Mouse (Mus musculus): Measurements from ENCODE around the gene Xrcc6. TPM values are rescaled to one million over a fixed set of nuclear protein-coding genes. Genes with fewer than 3 reads are reported as not detected.
A peak's percentile ranks its signal among the peaks of the same experiment; 100 is the strongest.

Gene Xrcc6
- total RNA-seq, 1 experiment from 2014 or later: 102 TPM

DNA sequence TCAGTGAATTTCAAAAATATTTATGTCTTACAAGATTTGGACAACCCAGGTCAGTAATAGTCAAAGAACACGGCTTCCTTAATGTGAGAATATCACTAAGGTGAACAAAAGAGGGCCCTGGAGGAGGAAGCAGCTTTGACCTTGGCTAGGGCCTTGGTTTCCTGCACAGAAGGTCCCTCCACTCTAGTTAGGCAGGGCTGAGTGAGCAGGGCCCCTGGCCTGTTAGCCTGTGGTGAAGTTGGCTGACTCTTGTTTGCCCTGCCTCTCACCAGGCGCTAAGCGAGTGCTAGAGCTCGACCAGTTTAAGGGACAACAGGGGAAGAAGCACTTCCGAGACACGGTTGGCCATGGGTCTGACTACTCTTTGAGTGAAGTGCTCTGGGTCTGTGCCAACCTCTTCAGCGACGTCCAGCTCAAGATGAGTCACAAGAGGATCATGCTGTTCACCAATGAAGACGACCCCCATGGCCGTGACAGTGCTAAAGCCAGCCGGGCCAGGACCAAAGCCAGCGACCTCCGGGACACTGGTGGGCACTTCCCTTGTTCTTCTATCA is 35.0 kb downstream of the Xrcc6 start:
- peak; percentile 61 for DNase-seq

DNA sequence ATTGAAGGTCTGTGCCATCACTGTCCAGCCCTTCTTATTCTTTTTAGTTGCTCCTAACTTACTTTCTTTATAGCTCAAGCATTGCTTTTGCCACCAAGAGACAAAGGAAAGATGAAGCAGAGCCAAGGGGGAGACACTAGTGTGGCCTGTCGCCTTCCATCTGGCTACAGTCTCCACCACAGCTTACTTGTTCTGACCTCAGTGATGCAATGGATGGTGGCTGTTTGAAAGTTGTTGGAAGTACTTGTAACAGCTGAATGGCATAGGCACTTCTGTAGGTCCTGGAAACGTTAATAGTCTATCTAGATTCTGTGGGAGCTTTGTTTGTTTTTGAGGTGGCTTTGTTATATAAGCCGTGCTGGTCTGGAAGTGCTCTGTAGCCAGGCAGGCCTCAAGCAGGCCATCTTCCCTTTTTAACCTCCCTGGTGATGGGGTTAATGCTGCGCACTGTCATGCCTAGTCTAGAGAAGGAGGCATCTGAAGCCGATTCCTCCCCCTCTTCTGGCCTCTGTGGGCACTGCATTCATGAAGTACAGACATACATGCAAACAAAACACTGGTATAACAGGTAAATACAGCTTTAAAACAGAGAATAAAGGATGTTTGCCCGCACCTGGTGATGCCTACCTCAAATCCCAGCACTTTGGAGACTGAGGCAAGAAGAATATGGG is 36.5 kb downstream of the Xrcc6 start:
- no peak for DNase-seq

DNA sequence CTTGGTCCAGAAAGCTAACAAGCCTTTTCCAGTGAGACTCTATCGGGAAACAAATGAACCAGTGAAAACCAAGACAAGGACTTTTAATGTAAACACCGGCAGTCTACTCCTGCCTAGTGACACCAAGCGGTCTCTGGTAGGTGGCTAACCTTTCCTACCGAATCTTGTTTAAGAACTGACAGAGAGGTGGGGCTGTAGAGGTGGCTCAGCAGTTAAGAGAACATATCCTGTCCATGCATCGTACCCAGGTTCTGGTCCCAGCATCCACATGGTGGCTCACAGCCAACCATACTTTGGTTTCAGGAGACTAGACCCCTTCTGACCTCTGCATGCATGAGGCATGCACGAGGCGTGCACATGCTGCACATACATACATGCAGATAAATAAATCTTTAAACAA is 39.6 kb downstream of the Xrcc6 start:
- DNase-seq: no peak

DNA sequence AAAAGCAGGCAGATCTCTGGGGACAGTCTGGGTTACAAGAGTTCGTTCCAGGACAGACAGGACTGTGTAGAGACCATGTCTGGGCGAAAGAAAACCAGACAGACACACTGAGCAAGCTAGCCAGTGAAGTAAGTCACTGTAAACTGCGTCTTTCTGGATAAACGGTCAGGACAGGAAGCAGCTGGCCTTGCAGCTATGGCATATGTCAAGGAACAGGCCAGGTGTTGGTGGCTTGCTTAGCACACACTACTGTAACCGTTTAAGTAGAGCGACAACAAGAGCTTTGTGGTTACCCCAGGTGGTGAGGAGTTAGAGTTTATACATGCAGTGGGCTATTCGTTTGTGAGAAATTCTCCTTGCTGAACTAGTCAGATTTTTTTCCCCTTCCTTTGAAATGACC is 40.1 kb downstream of the Xrcc6 start:
- DNase-seq: no peak

DNA sequence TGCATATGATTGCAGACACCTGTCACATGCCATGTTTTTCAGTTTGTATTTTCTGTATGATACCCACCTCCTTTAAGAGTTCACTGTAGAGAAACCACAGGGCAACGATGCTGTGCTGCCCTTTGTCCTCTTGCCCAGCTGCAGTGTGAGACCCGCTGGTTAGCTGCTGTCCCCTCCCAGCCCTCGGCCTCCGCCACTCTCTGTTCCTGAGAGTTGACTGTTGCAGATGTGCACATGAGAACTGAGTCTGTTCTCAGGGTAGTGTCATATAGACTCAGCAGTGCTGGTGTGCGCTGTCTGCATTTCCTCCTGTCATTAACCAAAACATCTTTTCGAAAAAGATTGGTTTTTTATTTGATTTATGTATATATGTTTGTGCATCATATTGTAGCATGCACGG is 44.8 kb downstream of the Xrcc6 start:
- DNase-seq: no peak

DNA sequence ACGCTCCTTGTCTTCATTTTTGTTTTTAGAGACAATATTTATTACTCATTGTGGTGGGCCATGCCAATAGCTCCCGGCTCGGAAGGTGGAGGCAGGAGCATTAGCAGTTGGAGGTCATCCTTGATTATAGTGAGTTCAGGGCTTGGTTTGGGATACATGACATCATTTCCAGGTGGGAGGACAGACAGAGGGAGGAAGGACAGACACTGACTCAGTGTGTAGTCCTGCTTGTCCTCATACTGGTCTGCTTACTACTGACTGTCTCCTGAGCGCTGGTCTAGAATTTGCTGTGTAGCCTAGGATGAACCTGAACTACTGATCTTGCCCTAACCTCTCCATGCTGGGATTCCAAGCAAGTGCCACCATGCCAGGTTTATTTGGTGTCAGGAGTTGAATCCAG is 46.1 kb downstream of the Xrcc6 start, which contains the start of gene Desi1:
Gene Desi1, minus strand, starts transcription at position 101 of the 400 bp plus-strand sequence.
- DNase-seq: no peak

DNA sequence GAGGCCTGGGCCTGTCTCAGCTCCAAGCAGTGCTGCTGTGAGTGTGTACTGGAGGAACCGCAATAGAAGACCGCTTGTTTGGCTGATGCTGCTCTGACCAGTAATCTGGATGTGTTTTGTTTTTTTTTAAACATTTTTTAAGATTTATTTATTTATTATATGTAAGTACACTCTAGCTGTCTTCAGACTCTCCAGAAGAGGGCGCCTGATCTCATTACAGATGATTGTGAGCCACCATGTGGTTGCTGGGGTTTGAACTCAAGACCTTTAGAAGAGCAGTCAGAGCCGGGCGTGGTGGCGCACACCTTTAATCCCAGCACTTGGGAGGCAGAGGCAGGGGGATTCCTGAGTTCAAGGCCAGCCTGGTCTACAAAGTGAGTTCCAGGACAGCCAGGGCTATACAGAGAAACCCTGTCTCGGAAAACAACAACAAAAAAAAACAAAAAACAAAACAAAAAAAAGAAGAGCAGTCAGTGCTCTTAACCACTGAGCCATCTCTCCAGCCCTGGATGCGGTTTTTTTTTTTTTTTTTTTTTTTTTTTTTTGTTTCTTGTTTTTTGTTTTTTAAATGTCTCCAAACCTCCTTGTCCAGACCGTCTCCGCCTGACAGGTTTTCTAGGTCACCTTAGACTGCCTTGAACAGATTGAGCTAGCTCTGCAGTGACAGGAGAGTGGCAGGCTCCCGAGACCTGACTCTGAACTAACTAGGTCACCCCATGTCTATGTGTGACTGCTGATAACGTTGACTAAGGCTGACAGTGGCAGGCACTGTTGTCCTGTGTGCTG is 48.5 kb downstream of the Xrcc6 start:
- no peak for DNase-seq

DNA sequence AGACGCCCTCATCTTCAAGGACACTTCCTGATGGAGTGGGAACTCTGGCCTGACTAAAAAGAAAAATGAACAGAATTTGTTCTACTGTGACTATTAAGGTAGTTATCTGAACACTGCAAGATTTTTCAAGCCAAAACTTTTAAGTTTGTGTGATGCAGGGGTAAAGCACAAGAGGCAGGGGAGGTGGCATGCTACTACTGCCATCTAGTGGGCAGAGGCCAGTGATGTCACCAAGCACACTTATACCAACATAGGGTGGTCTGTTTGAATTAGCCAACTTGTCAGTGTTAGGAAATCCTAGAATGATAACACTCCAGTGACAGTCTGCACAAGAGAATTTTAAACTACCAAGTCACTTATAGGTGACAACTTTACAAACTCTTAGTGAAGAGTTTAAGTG is 53.0 kb downstream of the Xrcc6 start:
- DNase-seq: peak; percentile 39

DNA sequence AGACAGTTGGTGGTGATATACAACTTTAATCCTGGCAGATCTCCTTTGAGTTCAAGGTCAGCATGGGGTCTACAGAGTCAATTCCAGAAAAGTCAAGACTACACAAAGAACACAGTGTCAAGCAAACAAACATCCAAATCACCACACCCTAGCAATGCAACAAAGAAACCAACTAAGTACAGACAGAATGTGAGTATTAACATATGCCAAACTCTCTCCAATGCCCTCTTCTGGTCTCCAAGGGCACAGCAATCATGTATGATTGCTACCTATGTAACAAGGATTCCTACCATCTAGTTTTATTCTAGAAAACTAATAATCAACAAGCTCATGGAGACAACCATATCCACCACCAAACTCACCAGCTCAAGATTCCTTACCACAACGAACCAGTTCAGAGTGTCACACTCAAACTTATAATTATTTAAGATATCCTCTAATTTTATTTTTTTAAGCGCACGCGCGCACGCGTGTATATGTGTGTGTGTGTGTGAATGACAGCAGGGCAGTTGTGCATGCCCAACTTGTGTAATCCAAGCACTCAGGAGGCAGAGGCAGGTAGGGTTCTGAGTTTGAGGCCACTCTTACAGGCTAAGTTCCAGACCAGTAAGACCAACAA is 56.6 kb downstream of the Xrcc6 start:
- DNase-seq: no peak

DNA sequence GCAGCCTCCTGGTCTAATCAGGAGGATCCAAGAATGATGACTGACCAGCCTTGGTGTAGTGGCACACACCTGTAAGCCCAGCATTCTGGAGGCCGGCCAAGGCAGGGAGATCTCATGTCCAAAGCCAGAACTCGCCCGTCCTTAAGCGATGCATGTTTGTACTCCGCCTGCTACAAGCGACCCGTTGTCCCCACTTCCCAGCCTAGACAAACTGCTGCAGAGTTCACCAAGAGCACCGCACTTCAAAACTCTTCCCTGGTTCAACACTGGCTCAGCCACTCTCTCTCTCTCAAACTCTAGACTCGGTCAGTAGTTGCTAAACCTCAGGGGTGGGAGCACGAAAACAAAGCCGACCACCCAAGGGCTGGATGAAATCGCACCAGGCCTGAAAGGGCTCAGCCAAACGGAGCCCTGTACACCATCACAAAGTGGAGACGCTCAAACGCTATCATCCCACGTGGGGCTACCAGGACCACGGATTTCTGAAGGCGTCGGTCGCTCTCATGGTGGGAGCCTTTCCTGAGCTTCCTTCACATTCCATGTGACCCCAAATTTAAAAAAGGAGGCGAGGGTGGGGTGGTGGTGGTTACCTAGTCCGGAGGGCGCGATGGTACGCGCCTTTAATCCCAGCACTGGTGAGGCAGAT is 58.7 kb downstream of the Xrcc6 start:
- peak; percentile 16 for DNase-seq

DNA sequence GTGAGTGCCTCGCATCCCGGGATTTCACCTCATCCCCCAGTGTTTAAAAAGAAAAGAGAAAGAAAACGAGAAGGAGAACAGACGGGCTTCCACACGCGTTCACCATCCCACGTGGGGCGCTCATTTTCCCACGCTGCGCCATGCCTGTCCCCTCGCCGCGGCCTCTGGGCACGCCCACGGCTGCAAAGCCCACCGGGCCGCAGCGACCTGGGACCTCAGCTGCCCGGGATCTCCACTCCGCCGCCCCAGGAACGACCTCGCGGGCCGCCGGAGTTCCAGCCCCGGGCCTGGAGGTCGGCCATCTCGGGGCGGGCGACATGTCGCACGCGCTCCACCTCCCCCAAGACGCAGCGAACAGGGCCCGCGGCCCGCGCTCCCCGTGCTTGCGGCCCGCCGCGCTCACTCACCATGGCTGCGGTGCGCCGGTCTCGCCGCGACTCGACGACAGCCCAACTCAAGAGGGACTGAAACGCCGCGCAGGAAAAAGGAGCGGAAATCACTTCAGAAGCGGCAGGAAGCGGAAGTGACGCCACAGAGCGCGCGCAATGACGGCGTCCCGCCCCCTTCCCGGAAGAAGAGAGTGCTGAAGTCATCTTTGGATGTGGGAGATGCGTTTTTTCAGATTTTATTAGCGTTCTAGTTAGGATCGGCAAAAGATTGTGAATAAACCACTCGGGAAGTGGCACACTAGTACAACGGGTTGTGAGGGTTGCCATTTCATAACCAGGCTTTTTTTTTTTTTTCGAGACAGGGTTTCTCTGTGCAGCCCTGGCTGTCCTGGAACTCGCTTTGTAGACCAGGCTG is 59.6 kb downstream of the Xrcc6 start, which contains the start of gene Snu13:
Gene Snu13, minus strand, starts transcription at position 519 of the 804 bp plus-strand sequence.
- peak; percentile 91 for DNase-seq

DNA sequence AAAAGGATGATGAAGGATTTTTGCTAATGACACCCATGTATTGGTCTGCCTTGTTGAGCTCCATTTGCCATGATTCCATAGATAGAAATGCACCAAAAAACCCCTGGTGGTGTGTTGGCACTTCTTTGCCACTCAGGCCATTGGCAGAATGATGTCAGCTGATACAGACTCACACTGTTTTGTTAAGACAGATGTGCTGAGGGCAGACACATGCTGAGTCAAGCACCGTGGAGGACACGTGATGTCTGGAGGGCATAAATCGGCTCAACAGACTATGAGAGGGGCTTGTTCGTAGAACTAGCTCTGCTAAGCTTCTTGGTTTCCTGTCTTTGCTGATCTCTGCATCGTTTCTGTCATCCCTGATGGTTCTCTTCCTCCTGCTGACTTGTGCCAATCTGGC is 64.9 kb downstream of the Xrcc6 start:
- no peak for DNase-seq

DNA sequence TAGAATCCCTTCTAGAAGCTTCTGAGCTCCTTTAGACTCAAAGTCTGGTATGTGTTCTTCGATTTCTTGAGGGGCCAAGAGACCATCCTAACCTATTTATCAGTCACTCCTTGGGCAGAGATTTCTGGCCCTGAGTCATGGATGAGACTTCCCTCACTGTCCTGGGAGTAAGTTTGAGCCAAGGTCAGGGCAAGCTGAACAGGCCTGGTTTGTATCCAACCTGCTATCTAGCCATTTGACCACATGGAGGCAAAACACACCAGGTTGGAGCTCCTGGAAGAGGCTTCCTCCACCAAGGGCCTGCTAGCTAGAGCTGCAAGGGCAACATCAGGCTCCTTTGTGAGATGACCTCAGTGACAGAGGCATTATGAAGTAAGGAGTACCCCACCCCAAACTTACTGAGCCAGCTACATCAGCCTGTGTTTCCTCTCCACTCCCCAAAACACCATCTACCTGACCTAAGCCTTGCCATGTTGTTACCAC is 71.1 kb downstream of the Xrcc6 start, which contains the start of gene 4930407I10Rik:
Gene 4930407I10Rik, plus strand, starts transcription at position 433 of the 483 bp plus-strand sequence.
- DNase-seq: no peak

DNA sequence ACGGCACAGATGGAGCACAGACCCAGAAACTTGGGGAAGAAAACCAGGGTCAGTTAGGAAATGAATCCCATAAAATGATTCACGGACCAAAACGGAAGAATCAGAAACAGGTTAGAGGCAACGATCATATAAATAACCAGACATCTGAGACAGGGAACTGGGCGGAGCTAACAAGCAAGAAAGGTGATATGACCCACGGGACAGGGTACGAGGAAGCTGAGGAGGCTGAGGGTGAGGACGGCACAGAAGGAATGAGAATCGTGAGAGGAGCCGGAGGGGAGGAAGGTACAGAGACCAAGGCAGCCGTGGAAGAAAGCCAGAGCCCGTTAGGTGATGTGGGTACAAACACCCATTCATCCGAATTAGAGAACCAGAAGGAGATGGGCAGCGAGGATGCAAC is 76.3 kb downstream of the Xrcc6 start:
- no peak for DNase-seq

DNA sequence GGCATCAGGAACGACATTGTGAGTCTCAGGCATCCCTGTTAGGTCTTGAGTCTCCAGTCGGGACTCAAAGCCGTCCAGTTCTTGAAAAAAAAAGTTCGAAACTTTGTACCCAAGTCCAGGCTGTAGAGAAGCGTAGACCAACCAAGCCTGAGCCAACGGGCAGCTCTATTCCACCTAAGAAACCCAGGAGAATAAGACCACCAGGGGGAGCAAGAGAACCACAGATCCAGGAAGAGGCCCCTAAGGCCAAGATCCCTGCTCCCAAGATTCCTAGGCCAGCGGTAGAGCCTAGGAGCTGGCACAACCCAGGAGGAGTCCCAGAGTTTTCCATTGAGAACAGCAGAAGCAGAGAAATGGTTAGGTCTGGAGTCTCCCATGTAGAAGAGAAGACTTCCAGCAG is 77.9 kb downstream of the Xrcc6 start:
- peak; percentile 58 for DNase-seq

DNA sequence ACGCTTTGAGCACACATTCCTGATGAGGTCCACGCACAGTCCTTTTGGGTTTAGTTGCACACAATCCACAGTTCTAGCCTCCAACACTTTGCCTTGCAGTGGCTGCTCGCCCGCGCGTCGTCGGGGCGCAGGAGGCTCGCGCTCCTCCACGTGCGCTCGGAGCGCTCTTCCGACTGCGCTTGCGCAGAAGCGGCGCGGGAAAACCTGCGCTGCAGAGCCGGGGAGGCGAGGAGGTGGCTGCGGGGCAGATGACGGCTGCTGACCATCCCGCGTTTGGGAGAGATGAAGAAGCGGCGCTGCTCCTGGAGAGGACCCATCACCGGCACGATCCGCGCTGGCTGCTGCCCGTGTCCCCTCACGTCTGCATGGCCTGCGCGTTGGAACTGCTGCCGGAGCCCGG is 82.3 kb downstream of the Xrcc6 start, which contains the start of gene Mei1:
Gene Mei1, plus strand, starts transcription at position 99 of the 400 bp plus-strand sequence.
- no peak for DNase-seq

DNA sequence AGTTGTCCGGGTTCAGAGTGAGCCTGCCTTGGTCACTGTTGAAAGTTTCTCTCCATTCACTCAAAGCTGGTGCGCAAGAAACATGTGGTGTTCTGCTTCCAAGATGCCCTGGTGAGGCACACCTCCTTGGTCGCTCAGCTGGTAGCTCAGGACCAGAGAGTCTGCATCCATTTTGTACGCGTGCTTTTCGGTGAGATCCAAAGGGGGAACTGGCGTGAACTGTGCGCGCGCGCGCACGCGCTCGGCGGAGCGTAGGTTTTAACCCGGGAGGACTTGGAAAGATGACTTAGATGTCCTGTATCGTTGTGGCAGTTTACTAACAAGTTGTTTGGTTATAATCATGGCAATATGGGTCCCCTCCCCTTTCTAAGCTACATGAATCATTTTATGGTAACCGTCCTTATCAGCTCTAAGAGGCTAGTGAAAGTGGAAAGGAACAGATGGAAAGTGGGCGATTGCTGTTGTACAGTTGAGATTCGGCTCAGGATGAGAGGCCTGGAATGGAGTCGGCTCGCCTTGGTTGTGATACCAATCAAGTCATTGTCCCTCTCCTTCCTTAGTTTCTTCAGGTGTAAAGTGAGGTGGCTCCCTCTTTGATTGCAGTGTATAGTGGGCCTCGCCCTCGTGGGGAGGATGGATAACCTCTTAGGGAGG is 84.3 kb downstream of the Xrcc6 start:
- no peak for DNase-seq

DNA sequence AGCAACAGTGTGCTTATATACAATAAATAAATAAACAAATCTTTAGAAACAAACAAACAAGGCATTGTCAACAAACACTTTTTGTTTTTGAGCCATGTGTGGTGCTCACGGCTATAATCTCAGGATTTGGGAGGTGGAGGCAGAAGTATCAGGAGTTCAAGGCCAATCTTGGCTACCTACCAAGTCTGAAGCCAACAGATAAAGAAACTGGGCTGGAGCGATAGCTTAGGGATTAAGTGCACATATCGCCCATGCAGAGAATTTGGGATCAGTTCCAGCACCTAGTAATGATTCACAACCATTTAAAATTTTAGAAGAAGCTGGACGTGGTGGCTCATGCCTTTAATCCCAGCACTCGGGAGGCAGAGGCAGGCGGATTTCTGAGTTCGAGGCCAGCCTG is 85.9 kb downstream of the Xrcc6 start:
- DNase-seq: no peak

DNA sequence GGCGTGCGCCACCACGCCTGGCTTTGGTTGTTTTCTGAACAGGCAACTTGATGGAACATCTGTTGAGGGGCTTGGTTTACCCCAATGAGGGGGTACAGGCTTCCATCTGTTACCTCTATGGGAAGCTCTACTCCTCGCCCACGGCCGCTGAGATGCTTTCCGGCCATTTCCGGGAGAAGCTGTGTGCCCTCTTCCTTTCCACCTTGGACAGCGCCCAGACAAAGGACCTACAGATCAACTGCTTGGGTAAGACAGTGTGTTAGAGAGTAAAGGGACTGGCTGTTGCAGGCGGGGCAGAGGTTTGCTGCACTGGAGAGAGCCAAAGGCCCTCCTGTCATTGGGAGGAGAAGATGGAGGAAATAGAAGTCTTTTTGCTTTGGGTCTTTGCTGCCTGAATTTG is 92.2 kb downstream of the Xrcc6 start:
- DNase-seq: no peak

DNA sequence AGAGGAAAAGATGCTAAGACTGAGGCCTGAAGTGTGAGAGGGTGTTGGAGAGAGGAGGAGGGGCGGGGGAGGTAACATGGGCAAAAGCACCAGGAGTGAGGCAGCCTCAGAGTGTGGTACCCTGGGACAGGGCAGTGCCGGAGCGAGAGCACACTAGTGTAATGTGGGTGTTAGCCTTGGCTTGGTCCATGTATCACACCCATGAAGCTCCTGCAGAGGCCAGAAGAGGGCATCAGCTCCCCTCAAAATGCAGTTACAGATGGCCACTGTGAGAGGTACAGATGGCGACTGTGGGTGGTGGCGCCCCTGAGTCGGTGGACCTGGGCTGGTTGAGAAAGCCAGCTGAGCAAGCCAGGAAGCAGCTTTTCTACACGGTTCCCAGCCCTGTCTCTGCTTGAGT is 93.5 kb downstream of the Xrcc6 start:
- DNase-seq: no peak

DNA sequence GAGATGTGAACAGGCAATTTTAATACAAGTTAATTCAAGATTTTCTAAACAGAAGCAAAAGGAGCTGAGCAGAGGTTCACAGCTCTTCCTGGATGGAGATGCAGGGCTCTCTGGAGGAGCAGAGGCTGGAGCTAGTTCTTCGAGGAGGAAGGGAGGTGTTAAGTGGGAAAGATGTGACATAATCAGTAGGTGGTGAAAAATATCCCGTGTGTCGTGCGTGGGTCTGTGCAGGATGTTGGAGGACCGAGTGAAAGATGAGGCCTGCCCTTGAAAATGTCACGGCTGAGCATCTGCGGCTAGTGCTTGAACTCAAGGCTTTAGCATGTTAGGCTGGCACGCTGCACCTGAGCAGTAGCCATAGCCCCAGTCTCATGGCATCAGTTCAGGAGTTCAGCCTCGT is 98.0 kb downstream of the Xrcc6 start:
- DNase-seq: no peak
